Mouse (Mus musculus) limb, embryonic 11.5 days (tissue): Measurements from ENCODE around the gene Rpl14. TPM values are rescaled to one million over a fixed set of nuclear protein-coding genes. Genes with fewer than 3 reads are reported as not detected.

Experiments
- ATAC-seq: fragments of 200-750 bp; cut with Nextera tagmentation; 2 replicates; pipeline ENCODE4 v1.8.0; 2017; ENCODE audit warnings: low read depth; ENCODE audit not compliant: insufficient number of reproducible peaks, low FRiP score, low TSS enrichment
- DNase-seq: peaks from one replicate; pipeline ENCODE4 v3.0.0-alpha.2; 2015; ENCODE audit warnings: low spot score
- H3K27ac ChIP-seq: fragments of 300-500 bp; sonication (generic); replicated peaks from 2 replicates; pipeline ENCODE4 v1.5.1; 2014; ENCODE audit warnings: low read depth, mild to moderate bottlenecking, low read length
- H3K27me3 ChIP-seq: fragments of 300-500 bp; sonication (generic); 2 replicates; pipeline ENCODE4 v1.6.1; 2014; ENCODE audit warnings: mild to moderate bottlenecking, low read length, mixed read lengths; ENCODE audit not compliant: control insufficient read depth, insufficient read depth
- H3K36me3 ChIP-seq: fragments of 300-500 bp; sonication (generic); 2 replicates; pipeline ENCODE4 v1.6.1; 2014; ENCODE audit warnings: mild to moderate bottlenecking, low read length, moderate library complexity, mixed read lengths; ENCODE audit not compliant: control insufficient read depth, insufficient read depth
- H3K4me1 ChIP-seq: fragments of 300-500 bp; sonication (generic); 2 replicates; pipeline ENCODE4 v1.6.1; 2014; ENCODE audit warnings: low read length, mixed read lengths; ENCODE audit not compliant: control insufficient read depth, insufficient read depth
- H3K4me2 ChIP-seq: fragments of 300-500 bp; sonication (generic); 2 replicates; pipeline ENCODE4 v1.6.1; 2014; ENCODE audit warnings: low read depth, mild to moderate bottlenecking, moderate library complexity; ENCODE audit not compliant: severe bottlenecking
- H3K4me3 ChIP-seq: fragments of 300-500 bp; sonication (generic); 2 replicates; pipeline ENCODE4 v1.5.1; 2014; ENCODE audit warnings: low read depth, low read length
- H3K9ac ChIP-seq: fragments of 300-500 bp; sonication (generic); 2 replicates; pipeline ENCODE4 v1.6.1; 2014; ENCODE audit warnings: mild to moderate bottlenecking, low read length
- H3K9me3 ChIP-seq: fragments of 300-500 bp; sonication (generic); 2 replicates; pipeline ENCODE4 v1.6.1; 2016; ENCODE audit warnings: low read length; ENCODE audit not compliant: control insufficient read depth
- WGBS: fragments of 180-500 bp; shearing (Covaris S2); extraction: QIAGEN DNeasy Blood & Tissue Kit; methylation state at CpG from one replicate; pipeline ENCODE4 v1.1.7; 2014; 5-methylcytosine and 5-hydroxymethylcytosine counted together
- polyA plus RNA-seq: library from polyadenylated mRNA; unstranded; fragments of >200 nt; fragmentation: Nextera tagmentation; extraction: Ambion mirVana; gene quantifications from 2 replicates; pipeline ENCODE4 v1.2.1, GENCODE M21; 2014

Rpl14 gene
- polyA plus RNA-seq, 1 experiment from 2014 or later = 998 TPM

DNA sequence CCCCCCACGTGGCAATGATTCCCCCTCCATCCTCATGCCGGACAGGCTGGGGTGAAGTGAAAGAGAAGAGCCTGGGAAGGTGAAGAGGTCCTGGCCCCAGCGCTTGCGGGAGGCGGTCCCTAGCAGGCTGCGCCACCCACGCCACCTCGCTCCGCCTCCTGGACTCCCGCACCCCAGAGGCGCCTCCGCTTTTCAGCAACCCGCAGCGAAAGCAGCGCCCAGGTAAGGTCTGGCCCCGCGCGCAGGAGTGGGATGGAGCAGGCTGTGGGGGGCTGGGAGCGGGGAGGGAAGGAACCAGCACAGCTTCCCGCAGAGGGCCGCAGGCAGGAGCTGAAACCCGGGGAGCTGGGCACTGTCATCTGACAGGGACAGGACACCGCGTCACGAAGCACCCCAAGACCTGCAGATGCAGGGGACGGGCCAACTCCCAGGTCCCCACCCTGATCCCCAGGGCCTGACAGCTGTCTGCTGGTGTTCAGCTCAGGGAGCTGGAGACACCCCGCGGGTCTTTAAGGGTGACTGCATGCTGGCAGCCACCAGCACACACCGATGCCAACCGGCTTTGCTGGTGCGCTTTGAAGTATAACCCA, 31.5 kb upstream of the Rpl14 start, which contains the start of gene Entpd3:
Entpd3 (plus strand) TSS at position 157 of the 590 bp plus-strand sequence.
- WGBS = under 1% methylated on average over 28 of the region's 31 CpGs
- peak; percentile 36 for DNase-seq
- no peaks in the 10 kb centered on the region for H3K9me3 ChIP-seq
- H3K4me1 ChIP-seq = peaks cover 6% of the 10 kb centered on the region
- H3K4me2 ChIP-seq = peak within 1 kb of the TSS; percentile 85
- no peaks in the 10 kb centered on the region for H3K36me3 ChIP-seq
- peak within 1 kb of the TSS; percentile 35 for H3K4me3 ChIP-seq
- H3K27me3 ChIP-seq = peaks cover 17% of the 10 kb centered on the region
- 0 out of 2 replicates have a peak, but pooled peaks have one; percentile 57 for ATAC-seq
- H3K27ac ChIP-seq = no peak within 1 kb of the TSS
- peak within 1 kb of the TSS; percentile 50 for H3K9ac ChIP-seq

GRCm38 (mm10) chr9:120541411-120541810, 29.8 kb upstream of the Rpl14 start:
- H3K36me3 ChIP-seq = no peaks in the 10 kb centered on the region
- no peak overlapping the region for H3K4me2 ChIP-seq
- no peak overlapping the region for H3K9ac ChIP-seq
- ATAC-seq (no peak), DNase-seq (no peak)
- peaks cover 17% of the 10 kb centered on the region for H3K27me3 ChIP-seq
- peaks cover 6% of the 10 kb centered on the region for H3K4me1 ChIP-seq
- H3K4me3 ChIP-seq = no peak overlapping the region
- 0% methylated on average over 1 of the region's 2 CpGs for WGBS
- no peaks in the 10 kb centered on the region for H3K9me3 ChIP-seq
- H3K27ac ChIP-seq = no peak overlapping the region

DNA sequence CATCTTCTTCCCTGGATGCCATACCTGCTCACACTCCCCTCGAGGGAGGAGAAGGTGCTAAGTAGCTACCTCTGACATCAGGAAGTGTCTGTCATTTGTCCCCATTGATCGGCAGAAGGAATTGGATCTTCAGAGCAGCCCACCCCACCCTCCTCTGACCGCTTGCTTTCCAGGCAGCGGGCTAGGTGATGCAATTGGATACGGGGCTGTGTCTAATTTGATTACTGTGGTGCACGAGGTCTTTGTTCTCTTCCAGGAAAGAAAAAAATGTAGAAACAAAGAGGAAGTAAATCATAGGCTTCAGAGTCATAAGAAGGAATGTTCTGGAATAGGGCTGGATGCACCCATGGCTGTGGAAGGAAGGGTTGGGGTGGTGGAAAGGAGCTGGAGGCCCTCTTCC, 29.0 kb upstream of the Rpl14 start:
- Histone ChIP-seq H3K36me3 (no peaks in the 10 kb centered on the region), H3K4me2 (no peak overlapping the region), H3K27ac (no peak overlapping the region), H3K27me3 (peaks cover 17% of the 10 kb centered on the region), H3K4me3 (no peak overlapping the region), H3K4me1 (peaks cover 6% of the 10 kb centered on the region), H3K9me3 (no peaks in the 10 kb centered on the region), H3K9ac (no peak overlapping the region)
- ATAC-seq = no peak
- no peak for DNase-seq
- WGBS = 31% methylated on average over 6 of the region's 6 CpGs

GRCm38 (mm10) chr9:120545994-120546393, 25.2 kb upstream of the Rpl14 start:
- 92% methylated on average over 2 of the region's 2 CpGs for WGBS
- no peak overlapping the region for H3K27ac ChIP-seq
- H3K4me1 ChIP-seq = no peaks in the 10 kb centered on the region; the same call in 1 of the 2 replicates
- H3K27me3 ChIP-seq = no peaks in the 10 kb centered on the region
- no peak overlapping the region for H3K4me2 ChIP-seq
- DNase-seq = no peak
- H3K36me3 ChIP-seq = no peaks in the 10 kb centered on the region
- H3K9me3 ChIP-seq = no peaks in the 10 kb centered on the region
- ATAC-seq = no peak
- H3K4me3 ChIP-seq = no peak overlapping the region
- H3K9ac ChIP-seq = no peak overlapping the region

DNA sequence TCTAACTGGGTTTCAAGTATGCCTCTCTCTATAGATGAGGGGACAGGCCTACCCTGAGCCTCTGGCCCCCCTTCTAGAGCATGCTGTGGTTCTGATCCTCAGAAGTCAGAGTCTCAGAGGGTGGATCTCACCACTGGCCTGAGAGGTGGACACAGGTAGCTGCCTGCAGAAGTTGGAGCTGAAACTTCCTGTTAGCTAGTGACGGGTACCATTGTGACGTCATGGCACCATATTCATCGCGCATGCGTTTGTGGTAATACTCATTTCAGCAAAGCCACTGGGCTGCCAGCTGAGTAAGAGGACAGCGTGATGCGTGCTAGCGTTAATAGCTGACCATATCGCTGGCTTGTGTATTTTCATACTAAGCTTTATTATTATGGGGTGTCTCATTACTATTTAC, 24.8 kb upstream of the Rpl14 start:
- Histone ChIP-seq H3K9ac (no peak overlapping the region), H3K9me3 (no peaks in the 10 kb centered on the region), H3K4me3 (no peak overlapping the region), H3K36me3 (no peaks in the 10 kb centered on the region), H3K4me1 (no peaks in the 10 kb centered on the region; the same call in 1 of the 2 replicates), H3K27me3 (no peaks in the 10 kb centered on the region), H3K4me2 (no peak overlapping the region), H3K27ac (no peak overlapping the region)
- 93% methylated on average over 9 of the region's 9 CpGs for WGBS
- no peak for DNase-seq
- ATAC-seq = no peak

DNA sequence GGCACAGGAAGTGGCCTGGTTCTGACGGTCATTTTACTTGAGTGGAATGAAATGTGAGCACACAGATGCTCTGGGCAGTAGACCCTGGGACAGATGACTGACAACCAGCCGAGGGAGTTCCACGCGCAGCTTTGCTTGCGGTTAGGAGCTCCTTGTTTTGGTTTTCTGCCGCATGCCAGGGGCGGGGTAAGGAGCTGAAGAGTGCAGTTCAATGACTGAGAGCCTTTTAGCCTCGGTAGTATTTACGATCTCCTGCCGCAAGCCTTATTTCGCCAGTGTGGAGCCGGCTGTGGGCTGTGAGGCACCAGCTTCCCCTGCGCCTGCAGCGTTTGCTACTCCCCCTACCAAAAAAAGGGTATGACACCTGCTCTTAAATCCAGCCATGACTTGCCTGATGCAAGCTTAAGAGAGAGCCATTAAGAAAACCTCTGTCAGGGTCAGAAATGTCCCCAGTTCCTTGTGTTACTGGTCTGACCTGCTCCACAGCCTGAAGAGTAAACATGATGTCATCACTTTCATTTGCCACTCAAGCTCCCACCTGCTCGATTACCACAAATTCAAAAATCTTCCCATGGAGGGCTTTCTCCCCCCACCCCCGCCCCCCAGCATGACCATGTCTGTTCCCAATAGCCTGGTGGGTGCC, 24.1 kb upstream of the Rpl14 start:
- H3K9me3 ChIP-seq = no peaks in the 10 kb centered on the region
- no peaks in the 10 kb centered on the region; the same call in 1 of the 2 replicates for H3K4me1 ChIP-seq
- H3K9ac ChIP-seq = no peak overlapping the region
- H3K27ac ChIP-seq = no peak overlapping the region
- DNase-seq = peak; percentile 48
- peak overlapping the region; percentile 10; the same call in 1 of the 2 replicates for H3K4me2 ChIP-seq
- H3K27me3 ChIP-seq = no peaks in the 10 kb centered on the region
- no peak for ATAC-seq
- WGBS = 11% methylated on average over 16 of the region's 16 CpGs
- no peak overlapping the region for H3K4me3 ChIP-seq
- no peaks in the 10 kb centered on the region for H3K36me3 ChIP-seq

DNA sequence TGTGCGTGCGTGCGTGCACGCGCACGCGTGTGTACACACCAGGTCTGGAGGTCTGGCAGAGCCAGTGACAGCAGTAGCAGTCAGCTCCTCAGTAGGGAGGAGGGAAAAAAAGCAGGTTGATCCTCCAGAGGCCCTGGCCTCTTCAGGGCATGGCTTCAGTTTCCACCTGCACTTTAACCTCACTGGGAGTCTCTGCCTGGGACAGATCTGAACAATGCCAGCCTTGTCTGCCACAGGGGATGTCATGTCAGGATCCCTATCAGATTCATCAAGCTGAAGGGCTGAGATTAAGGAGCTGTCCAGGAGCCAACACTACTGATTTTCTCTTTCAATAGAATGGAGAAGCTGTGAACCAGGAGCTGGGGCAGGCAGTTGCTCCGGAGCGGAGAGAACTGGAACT, 20.5 kb upstream of the Rpl14 start:
- 93% methylated on average over 9 of the region's 9 CpGs for WGBS
- ATAC-seq = no peak
- no peaks in the 10 kb centered on the region for H3K36me3 ChIP-seq
- no peak overlapping the region for H3K27ac ChIP-seq
- H3K9ac ChIP-seq = no peak overlapping the region
- H3K27me3 ChIP-seq = no peaks in the 10 kb centered on the region
- no peak overlapping the region for H3K4me3 ChIP-seq
- H3K4me1 ChIP-seq = no peaks in the 10 kb centered on the region; the same call in 1 of the 2 replicates
- DNase-seq = no peak
- H3K9me3 ChIP-seq = no peaks in the 10 kb centered on the region
- no peak overlapping the region for H3K4me2 ChIP-seq

- H3K27me3 ChIP-seq = no peaks in the 10 kb centered on the region
- H3K36me3 ChIP-seq = no peaks in the 10 kb centered on the region
- WGBS = 85% methylated on average over 3 of the region's 3 CpGs
- no peaks in the 10 kb centered on the region for H3K4me1 ChIP-seq
- no peak overlapping the region for H3K27ac ChIP-seq
- H3K4me2 ChIP-seq = no peak overlapping the region
- no peaks in the 10 kb centered on the region for H3K9me3 ChIP-seq
- no peak overlapping the region for H3K4me3 ChIP-seq
- ATAC-seq (no peak), DNase-seq (no peak)
- no peak overlapping the region for H3K9ac ChIP-seq
Measured at GRCm38 (mm10) chr9:120563590-120563989, 7.7 kb upstream of the Rpl14 start.
